Mouse (Mus musculus): ENCODE measurements around the gene Zfp518a. TPM values are rescaled to one million over a fixed set of nuclear protein-coding genes. Genes with fewer than 3 reads are reported as not detected.

The Zfp518a gene
- polyA plus RNA-seq, 1 experiment = 0.86 TPM

DNA sequence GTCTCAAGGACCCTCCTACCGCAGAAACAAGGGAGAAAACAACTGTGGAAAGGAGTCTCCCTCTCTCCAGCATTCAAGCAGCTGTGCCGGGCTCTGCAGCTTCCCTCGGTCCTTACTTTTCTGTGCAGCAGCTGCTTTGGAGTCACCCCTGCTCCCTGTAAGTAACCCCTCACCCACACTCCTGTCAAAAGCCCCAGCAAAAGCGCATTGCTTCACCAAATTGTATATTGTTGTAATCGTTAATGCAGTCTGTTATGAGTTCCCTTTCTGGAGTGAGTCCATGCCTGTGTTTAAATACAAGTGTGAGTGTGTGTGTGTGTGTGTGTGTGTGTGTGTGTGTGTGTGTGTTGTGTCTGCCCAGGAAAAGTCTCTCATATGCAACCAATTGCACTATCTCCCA is 26.2 kb upstream of the Zfp518a start:
- no peak overlapping the region for H3ac ChIP-seq (ENCODE audit: control insufficient read depth, insufficient read length)
- TF ChIP-seq TCF3 (IDR thresholded peaks at IDR 0.05; ENCODE audit: insufficient read length, low read depth) = no peak
- TF ChIP-seq POLR2AphosphoS2 (IDR thresholded peaks at IDR 0.05; ENCODE audit: insufficient read length, low read depth) = no peak
- no peak for TF ChIP-seq MYOD1 (IDR thresholded peaks at IDR 0.05; ENCODE audit: control insufficient read depth in 1 of 3, insufficient read length in 2 of 3, low read depth in 2 of 3)
- TF ChIP-seq MYOG (IDR thresholded peaks at IDR 0.05; ENCODE audit: control insufficient read depth in 1 of 3, insufficient read depth in 1 of 3, insufficient read length in 2 of 3, low read depth in 2 of 3) = no peak
- TF ChIP-seq USF1 (IDR thresholded peaks at IDR 0.05; ENCODE audit: low read depth) = no peak
- no peak for TF ChIP-seq POLR2A (IDR thresholded peaks at IDR 0.05; ENCODE audit: insufficient read length, low read depth)
- TF ChIP-seq E2F4 (IDR thresholded peaks at IDR 0.05; ENCODE audit: insufficient read depth) = no peak
- no peak for TF ChIP-seq MAX (IDR thresholded peaks at IDR 0.05; ENCODE audit: low read depth)
- no peak for TF ChIP-seq REST (IDR thresholded peaks at IDR 0.05; ENCODE audit: insufficient read depth, insufficient read length)
- TF ChIP-seq CEBPB (IDR thresholded peaks at IDR 0.05; ENCODE audit: insufficient read depth, poor library complexity, severe bottlenecking) = no peak
- no peak for TF ChIP-seq SRF (IDR thresholded peaks at IDR 0.05; ENCODE audit: control insufficient read depth, insufficient read length, low read depth)
- no peak overlapping the region for H3K4me3 ChIP-seq
- H3K79me2 ChIP-seq (ENCODE audit: control insufficient read depth, insufficient read depth) = no peaks in the 10 kb centered on the region
- H3K4me2 ChIP-seq (ENCODE audit: low read depth) = no peak overlapping the region
- peaks cover 13% of the 10 kb centered on the region for H3K27me3 ChIP-seq (ENCODE audit: control insufficient read depth, insufficient read depth, insufficient read length)
- no peaks in the 10 kb centered on the region for H3K36me3 ChIP-seq (ENCODE audit: control insufficient read depth, insufficient read depth)

DNA sequence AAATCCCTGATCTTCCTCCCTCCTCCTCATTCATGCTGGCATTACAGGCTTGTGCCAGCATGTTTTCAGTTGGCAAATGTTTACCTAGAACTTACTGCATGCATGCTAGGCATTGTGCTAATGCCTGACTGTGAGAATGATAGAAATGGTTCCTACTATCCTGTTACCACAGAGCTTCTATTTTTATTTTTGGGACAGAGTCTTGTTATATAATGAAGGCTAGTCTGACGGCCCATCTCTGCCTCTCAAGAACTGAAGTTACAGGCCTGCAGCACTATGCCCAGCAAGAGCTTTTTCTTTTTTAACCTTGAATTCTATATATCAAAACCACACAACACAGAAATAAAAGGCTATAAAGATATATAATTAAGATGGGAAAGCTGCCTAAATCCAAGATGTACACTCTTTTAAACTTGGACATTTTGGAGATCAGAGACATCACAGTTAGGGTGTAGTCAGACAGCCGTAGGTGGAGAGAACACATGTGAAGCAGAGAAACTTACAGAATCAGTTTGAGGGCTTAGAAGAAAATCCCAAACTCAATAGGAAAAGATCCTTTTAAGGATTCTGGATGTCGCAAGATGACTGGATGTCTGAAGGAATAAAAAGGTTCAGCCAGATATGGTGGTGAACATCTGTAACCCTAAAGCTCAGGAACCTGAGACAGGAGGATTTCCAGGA is 24.9 kb upstream of the Zfp518a start:
- Histone ChIP-seq H3K4me3 (no peak overlapping the region), H3K4me2 (ENCODE audit: low read depth) (no peak overlapping the region), H3K27me3 (ENCODE audit: control insufficient read depth, insufficient read depth, insufficient read length) (peaks cover 8% of the 10 kb centered on the region), H3K79me2 (ENCODE audit: control insufficient read depth, insufficient read depth) (no peaks in the 10 kb centered on the region), H3ac (ENCODE audit: control insufficient read depth, insufficient read length) (no peak overlapping the region), H3K36me3 (ENCODE audit: control insufficient read depth, insufficient read depth) (no peaks in the 10 kb centered on the region)
- TF ChIP-seq CEBPB (IDR thresholded peaks at IDR 0.05; ENCODE audit: insufficient read depth, poor library complexity, severe bottlenecking) (no peak), E2F4 (IDR thresholded peaks at IDR 0.05; ENCODE audit: insufficient read depth) (no peak), MYOG (IDR thresholded peaks at IDR 0.05; ENCODE audit: control insufficient read depth in 1 of 3, insufficient read depth in 1 of 3, insufficient read length in 2 of 3, low read depth in 2 of 3) (no peak), POLR2AphosphoS2 (IDR thresholded peaks at IDR 0.05; ENCODE audit: insufficient read length, low read depth) (no peak), SRF (IDR thresholded peaks at IDR 0.05; ENCODE audit: control insufficient read depth, insufficient read length, low read depth) (no peak), MAX (IDR thresholded peaks at IDR 0.05; ENCODE audit: low read depth) (no peak), TCF3 (IDR thresholded peaks at IDR 0.05; ENCODE audit: insufficient read length, low read depth) (no peak), USF1 (IDR thresholded peaks at IDR 0.05; ENCODE audit: low read depth) (no peak), TCF12 (IDR thresholded peaks at IDR 0.05; ENCODE audit: insufficient read depth, poor library complexity, severe bottlenecking) (no peak), REST (IDR thresholded peaks at IDR 0.05; ENCODE audit: insufficient read depth, insufficient read length) (no peak), MYOD1 (IDR thresholded peaks at IDR 0.05; ENCODE audit: control insufficient read depth in 1 of 3, insufficient read length in 2 of 3, low read depth in 2 of 3) (no peak), POLR2A (IDR thresholded peaks at IDR 0.05; ENCODE audit: insufficient read length, low read depth) (no peak)

DNA sequence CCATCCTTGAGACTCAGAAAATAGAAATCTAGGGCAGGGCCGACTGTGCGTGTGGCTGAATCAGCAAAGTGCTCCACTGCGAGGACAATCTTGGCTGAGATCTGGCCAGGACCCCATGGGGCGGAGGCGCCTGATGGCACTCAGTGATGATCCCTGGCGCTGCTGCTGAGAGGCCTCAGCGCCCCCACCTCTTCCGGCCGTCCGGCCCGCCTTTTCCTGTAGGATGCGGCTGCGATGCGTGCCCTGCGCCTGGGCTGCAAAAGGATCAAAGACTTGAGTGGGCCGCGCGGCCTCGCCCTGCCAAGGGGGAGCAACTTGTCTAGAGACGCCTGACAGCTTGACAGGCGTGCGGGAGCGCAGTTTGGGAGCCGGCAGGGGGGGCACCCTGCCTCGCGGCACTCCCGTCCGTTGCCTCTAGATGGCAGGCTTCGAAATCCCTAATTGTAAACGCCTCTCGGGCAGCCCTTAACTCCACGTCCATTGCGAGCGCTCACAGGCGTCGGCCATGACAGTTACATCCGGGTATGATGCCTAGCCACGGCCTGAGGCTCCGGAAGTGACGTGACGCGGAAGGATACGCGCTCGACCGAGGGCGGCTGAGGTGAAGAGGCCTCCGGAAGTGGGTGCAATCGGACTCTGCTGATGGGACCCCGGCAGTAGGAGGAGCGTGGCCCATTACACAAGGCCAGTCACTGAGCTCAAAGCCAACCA is 21.4 kb upstream of the Zfp518a start:
- Histone ChIP-seq H3K36me3 (ENCODE audit: control insufficient read depth, insufficient read depth) (no peaks in the 10 kb centered on the region), H3K79me2 (ENCODE audit: control insufficient read depth, insufficient read depth) (no peaks in the 10 kb centered on the region), H3K4me3 (no peak overlapping the region), H3K27me3 (ENCODE audit: control insufficient read depth, insufficient read depth, insufficient read length) (peaks cover 7% of the 10 kb centered on the region), H3ac (ENCODE audit: control insufficient read depth, insufficient read length) (no peak overlapping the region), H3K4me2 (ENCODE audit: low read depth) (no peak overlapping the region)
- TF ChIP-seq CEBPB (IDR thresholded peaks at IDR 0.05; ENCODE audit: insufficient read depth, poor library complexity, severe bottlenecking) (no peak), SRF (IDR thresholded peaks at IDR 0.05; ENCODE audit: control insufficient read depth, insufficient read length, low read depth) (no peak), USF1 (IDR thresholded peaks at IDR 0.05; ENCODE audit: low read depth) (no peak), MAX (IDR thresholded peaks at IDR 0.05; ENCODE audit: low read depth) (no peak), MYOD1 (IDR thresholded peaks at IDR 0.05; ENCODE audit: control insufficient read depth in 1 of 3, insufficient read length in 2 of 3, low read depth in 2 of 3) (no peak), MYOG (IDR thresholded peaks at IDR 0.05; ENCODE audit: control insufficient read depth in 1 of 3, insufficient read depth in 1 of 3, insufficient read length in 2 of 3, low read depth in 2 of 3) (no peak), POLR2A (IDR thresholded peaks at IDR 0.05; ENCODE audit: insufficient read length, low read depth) (no peak), TCF3 (IDR thresholded peaks at IDR 0.05; ENCODE audit: insufficient read length, low read depth) (no peak), POLR2AphosphoS2 (IDR thresholded peaks at IDR 0.05; ENCODE audit: insufficient read length, low read depth) (no peak), REST (IDR thresholded peaks at IDR 0.05; ENCODE audit: insufficient read depth, insufficient read length) (no peak), E2F4 (IDR thresholded peaks at IDR 0.05; ENCODE audit: insufficient read depth) (no peak), TCF12 (IDR thresholded peaks at IDR 0.05; ENCODE audit: insufficient read depth, poor library complexity, severe bottlenecking) (no peak)

DNA sequence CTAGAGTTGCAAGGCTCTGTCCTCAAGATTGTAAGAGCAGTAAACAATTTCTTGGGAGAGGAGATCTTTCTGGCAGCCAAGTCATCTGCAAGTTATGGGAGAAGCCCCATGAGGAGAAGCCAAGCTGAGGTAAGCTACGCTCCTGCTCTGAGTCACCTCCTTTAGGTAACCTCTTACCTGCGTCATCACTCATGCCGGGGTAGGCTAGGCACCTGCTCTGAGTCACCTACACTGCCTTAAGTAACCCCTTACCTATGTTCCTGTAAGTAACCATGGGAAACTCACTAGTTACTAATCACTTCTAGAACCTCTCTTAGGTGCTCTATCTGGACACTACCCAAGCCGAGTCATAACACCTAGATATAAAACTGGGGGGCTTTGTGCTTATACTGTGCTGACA is 12.8 kb upstream of the Zfp518a start:
- Histone ChIP-seq H3K4me3 (no peak overlapping the region), H3K27me3 (ENCODE audit: control insufficient read depth, insufficient read depth, insufficient read length) (peaks cover 8% of the 10 kb centered on the region), H3ac (ENCODE audit: control insufficient read depth, insufficient read length) (no peak overlapping the region), H3K79me2 (ENCODE audit: control insufficient read depth, insufficient read depth) (no peaks in the 10 kb centered on the region), H3K36me3 (ENCODE audit: control insufficient read depth, insufficient read depth) (no peaks in the 10 kb centered on the region), H3K4me2 (ENCODE audit: low read depth) (no peak overlapping the region)
- TF ChIP-seq MYOD1 (IDR thresholded peaks at IDR 0.05; ENCODE audit: control insufficient read depth in 1 of 3, insufficient read length in 2 of 3, low read depth in 2 of 3) (no peak), SRF (IDR thresholded peaks at IDR 0.05; ENCODE audit: control insufficient read depth, insufficient read length, low read depth) (no peak), USF1 (IDR thresholded peaks at IDR 0.05; ENCODE audit: low read depth) (no peak), MYOG (IDR thresholded peaks at IDR 0.05; ENCODE audit: control insufficient read depth in 1 of 3, insufficient read depth in 1 of 3, insufficient read length in 2 of 3, low read depth in 2 of 3) (no peak), TCF12 (IDR thresholded peaks at IDR 0.05; ENCODE audit: insufficient read depth, poor library complexity, severe bottlenecking) (no peak), REST (IDR thresholded peaks at IDR 0.05; ENCODE audit: insufficient read depth, insufficient read length) (no peak), POLR2AphosphoS2 (IDR thresholded peaks at IDR 0.05; ENCODE audit: insufficient read length, low read depth) (no peak), POLR2A (IDR thresholded peaks at IDR 0.05; ENCODE audit: insufficient read length, low read depth) (no peak)

Measured in myocyte (in vitro differentiated cells).